Mouse (Mus musculus): ENCODE results near the gene Cd300lf.

Gene Cd300lf

DNA sequence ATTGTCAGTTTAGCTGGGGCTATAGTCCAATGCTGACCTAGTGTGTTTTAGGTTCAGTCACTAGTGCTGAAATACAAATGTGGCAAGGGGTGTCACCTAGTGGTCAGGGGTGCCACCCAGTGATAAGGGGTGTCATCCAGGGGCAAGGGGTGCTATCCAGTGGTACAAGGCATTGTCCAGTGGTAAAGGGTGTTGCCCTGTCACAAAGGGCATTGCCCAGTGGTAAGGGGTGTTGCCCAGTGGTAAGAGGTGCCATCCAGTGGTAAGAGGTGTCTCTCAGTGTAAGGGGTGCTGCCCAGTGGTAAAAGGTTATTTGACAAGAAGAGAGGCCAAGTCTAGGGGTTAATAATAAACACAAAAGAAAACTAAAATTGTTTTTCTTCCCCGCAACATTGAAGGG lies 56.4 kb downstream of the Cd300lf start:
- DNase-seq (ENCODE audit: low read depth, low spot score), result no peak

DNA sequence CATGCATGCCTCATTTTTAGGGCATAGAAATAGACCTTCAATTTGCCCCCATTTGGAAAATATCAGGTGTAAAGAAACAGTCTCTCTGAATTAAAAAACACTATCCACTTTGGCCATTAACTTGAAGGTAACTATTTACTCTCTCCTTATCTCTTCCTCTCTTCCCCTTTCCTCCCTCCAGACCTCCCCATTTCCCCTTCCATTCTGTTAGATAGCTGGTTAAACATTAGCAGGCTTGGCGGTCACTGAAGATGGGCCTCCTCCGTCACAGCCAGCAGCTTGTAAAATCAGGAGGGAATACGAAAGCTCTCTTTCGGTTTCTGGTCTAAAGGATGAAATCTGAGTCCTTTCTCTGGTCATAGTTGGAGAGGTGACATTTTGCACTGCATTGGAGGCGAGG lies 57.9 kb downstream of the Cd300lf start:
- DNase-seq (ENCODE audit: low read depth, low spot score), result no peak

DNA sequence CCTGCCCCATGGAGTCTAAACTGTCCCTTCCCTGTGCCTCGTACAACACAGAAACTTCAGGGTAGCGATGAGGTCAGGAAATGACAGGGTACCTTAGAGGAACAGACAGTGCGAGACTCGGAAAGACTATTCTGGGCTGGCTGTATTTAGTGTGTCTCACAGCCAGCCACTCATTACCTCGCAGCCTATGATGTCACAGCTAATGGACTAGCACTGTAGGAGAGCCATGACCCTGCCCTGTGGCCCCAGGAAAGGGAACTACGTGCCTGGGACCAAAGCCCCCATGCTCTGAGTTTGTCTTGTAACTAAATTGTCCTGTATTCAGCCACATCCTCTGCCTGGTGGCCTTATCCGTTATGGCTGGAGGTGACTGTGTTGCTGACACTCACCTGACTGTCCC lies 58.4 kb downstream of the Cd300lf start:
- no peak for DNase-seq (ENCODE audit: low read depth, low spot score)

DNA sequence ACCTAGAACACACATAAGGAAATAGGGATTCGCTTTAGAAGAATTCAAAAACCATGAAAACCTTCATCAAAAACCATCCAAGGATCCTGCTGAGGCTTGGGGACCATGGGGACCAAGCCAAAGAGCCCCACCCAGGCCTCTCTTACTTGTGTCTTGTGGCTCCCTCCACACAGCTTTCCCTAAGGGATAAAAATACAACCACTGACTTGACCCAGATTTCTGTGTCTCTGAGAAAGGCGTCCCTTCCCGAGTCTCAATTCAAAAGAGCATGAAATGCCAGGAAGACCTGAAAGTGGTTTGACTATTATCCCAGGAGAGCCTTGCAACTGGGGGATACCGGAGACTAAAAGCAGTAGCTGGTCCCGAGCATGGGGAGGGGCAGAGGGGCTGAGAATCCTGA lies 60.8 kb downstream of the Cd300lf start:
- no peak for DNase-seq (ENCODE audit: low read depth, low spot score)

- DNase-seq (ENCODE audit: low read depth, low spot score), result no peak
Observed at GRCm38 (mm10) chr11:115071631-115072294, 62.0 kb downstream of the Cd300lf start.

- no peak for DNase-seq (ENCODE audit: low read depth, low spot score)
Observed at GRCm38 (mm10) chr11:115071015-115071551, 62.7 kb downstream of the Cd300lf start.

DNA sequence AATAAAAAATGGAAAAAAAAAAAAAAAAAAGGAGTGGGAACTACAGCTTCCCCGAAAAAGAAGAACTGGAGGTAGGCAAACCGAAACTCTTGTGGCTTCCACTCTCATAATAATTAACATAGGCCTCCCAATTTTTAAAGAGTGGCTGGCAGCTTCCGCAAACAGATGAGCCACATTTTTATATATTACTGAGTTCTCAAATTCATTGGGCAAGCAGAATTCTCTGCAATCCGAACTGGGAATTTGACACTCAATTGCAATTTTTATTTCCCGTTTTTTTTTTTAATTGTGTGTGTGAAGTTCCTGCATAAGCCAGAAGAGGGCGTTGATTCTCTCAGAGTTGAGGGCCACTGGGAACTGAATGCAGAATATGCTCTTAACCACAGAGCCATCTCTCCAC lies 67.0 kb downstream of the Cd300lf start:
- DNase-seq (ENCODE audit: low read depth, low spot score), result no peak
